Mouse (Mus musculus) right cerebral cortex, postnatal 14 days (tissue): ENCODE data around the gene Rnf126.

Experiments used
- DNase-seq: peaks from one replicate; pipeline ENCODE4 v3.0.0; 2022

Gene Rnf126

DNA sequence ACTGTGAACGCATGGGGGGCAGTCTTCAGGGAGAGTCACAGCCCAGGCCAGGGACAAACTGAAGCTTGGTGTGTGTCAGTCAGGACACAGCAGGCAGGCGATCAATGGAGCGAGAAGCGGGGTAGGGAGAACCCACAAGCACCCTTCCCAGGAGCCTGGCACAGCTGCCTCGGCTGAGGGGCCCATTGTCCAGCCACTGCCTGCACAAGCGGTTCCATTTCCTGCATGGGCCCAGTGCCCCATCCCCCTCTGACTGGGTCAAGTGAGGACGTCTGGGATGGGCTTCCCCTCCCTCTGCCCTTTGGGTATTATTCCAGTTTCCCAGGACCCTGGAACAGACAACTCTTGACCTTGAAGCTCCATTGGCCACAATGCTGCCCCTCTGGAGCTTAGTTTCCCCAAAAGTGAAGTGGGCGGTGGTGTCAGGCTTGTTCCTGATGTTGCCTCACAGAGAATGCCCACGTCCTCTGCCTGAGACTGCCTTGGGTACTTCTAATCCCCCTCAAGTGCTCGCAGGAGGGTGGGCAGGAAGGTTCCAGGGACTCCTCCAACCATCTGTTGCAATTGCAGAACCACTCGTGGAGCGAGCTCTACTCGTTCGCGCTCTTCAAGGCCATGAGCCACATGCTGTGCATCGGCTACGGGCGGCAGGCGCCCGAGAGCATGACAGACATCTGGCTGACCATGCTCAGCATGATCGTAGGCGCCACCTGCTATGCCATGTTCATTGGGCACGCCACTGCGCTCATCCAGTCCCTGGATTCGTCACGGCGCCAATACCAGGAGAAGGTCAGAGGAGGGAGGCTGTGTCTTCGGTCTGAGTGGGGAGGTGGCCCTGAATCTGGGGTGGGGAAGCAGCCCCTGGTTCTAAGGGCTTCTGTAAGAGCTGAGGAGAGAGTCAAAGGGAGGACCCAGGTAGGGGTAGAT, 38.2 kb downstream of the Rnf126 start:
- no peak for DNase-seq

DNA sequence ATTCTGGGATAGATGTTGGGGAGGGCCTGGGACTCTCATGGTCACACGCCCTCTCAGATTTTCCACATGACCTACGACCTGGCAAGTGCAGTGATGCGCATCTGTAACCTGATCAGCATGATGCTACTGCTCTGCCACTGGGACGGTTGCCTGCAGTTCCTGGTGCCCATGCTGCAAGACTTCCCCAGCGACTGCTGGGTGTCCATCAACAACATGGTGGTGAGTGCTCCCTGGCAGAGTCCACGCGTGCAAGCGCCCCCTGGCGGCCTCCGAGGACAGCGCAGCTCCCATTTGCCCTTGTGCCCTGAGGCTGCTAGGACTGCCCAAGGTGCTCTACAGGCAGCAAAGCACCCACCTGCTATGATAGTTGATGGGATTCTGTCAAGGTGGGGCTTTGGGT, 40.7 kb downstream of the Rnf126 start:
- DNase-seq, result peak; percentile 49

DNA sequence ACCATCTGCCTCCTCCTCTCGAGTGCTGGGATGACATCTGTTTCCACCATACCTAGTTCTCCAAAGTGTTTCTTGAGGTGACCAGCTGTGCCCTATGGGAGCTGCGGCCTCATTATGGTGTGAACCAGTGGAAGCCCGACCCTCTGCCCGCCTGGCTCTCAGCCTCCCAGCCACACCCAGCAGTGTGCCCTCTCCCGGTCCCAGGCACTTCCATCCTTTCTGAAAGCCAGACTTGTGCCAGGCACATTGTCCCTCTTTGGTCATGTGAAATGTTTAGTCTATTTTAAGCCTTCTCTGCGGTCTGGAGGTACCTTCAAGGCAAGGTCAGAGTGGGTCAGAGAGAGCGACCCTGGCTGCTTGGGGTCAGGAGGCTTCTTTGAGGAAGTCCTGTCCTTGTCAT, 43.1 kb downstream of the Rnf126 start:
- no peak for DNase-seq

DNA sequence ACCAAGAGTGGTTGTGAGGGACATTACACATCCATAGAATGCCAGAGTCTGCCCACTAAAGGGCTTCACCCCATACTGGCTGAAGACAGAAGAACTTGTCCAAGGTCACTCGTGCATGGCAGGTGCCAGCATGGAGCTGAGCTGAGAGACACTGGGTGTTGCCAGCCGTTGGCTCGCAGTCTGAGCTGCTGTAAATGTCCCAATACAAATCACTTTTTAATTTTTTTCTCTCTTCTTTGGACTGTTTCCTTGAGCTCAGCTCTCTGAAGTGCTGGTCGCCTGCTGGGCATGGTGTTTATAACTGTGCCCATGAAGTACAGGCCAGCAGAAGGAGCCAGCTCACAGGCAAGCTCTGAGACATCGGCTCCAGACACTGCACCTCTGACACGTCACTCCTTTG, 43.7 kb downstream of the Rnf126 start:
- DNase-seq, result no peak

DNA sequence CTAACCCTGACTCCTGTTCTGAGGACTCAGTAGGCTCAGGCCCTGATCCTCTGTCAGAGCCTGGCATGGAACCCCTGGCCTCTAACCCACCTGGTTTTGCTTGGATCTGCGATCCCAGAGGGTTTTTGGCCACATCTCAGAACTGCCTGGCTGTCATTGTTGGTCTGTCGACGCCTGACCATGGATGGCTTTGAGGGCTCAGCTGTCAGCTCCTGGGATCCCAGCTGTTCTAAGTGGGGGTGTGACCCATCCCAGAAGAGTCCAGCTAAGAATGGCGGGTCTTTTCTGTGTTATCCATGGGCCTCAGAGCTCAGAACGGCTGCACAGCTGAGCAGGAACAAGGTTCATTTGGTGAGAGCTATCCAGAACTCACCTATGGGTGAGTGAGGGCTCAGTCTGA, 45.7 kb downstream of the Rnf126 start:
- no peak for DNase-seq

DNA sequence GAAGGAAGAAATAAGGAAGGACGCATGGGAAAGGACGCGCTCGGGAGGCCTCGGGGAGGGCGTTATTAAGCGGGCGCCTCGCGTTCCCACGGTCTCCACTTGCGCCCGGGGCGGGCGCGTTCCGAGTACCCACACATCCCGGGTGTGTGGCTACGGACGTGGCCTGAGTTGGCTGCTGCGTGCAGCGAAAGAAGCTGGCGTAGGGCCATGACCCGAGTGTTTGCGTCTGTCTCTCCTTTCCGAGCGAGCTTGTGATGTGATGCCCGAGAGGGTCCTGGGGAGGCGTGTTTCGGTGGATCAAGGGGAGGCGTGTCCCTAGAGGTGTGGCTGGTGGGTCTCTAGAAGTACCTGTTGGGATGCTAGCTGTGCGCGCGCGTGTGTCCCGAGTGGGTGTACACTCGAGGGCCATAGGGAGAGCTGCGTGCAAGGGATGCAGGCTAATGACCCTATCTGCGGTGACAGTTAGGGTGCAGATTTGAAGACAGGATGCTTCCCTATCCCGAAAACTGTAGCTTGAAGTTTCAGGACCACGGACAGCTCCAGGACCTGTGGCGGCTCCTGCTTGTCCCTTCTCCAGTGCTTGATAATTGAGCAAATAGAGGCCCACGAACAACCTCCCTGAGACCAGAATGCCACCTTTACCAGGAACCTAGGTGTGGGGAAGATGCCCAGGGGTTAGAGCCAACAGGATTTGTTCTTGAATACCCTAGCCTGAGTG, 49.0 kb downstream of the Rnf126 start:
- no peak for DNase-seq

DNA sequence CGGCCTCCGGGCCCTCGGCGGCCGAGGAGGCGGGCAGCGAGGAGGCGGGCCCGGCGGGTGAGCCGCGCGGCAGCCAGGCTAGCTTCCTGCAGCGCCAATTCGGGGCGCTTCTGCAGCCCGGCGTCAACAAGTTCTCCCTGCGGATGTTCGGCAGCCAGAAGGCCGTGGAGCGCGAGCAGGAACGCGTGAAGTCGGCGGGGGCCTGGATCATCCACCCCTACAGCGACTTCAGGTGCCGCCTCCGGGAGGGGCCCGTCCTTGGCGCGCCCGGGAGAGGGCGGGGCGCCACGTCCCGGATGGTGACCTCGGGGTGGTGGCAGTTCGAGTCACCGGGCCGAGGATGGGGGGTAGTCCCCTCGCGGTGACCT, 49.8 kb downstream of the Rnf126 start:
- DNase-seq, result peak; percentile 54

DNA sequence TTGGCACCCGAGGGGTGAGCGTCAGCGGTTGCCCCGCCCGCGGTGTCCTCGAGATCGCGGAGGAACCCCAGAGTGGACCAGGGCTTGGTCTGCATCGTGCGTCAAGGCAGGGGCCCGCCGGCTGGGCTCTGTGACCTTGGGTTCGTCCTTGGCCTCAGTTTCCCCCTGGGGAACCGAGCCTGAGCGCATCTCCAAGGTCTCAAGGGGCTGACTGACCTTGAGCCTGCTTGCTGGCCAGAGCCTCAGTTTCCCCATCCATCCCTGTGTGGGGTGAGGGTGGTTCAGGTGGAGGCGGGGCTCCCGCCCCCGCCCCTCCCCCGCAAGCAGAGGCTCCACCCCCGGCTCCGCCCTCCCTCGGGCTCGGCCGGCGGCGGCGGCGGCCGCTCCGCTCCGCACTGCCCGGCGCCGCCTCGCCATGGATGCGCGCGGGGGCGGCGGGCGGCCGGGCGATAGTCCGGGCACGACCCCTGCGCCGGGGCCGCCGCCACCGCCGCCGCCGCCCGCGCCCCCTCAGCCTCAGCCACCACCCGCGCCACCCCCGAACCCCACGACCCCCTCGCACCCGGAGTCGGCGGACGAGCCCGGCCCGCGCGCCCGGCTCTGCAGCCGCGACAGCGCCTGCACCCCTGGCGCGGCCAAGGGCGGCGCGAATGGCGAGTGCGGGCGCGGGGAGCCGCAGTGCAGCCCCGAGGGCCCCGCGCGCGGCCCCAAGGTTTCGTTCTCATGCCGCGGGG, 50.3 kb downstream of the Rnf126 start, which contains the start of gene Hcn2:
Hcn2 (plus strand) TSS at position 381 of the 734 bp plus-strand sequence.
- no peak for DNase-seq

DNA sequence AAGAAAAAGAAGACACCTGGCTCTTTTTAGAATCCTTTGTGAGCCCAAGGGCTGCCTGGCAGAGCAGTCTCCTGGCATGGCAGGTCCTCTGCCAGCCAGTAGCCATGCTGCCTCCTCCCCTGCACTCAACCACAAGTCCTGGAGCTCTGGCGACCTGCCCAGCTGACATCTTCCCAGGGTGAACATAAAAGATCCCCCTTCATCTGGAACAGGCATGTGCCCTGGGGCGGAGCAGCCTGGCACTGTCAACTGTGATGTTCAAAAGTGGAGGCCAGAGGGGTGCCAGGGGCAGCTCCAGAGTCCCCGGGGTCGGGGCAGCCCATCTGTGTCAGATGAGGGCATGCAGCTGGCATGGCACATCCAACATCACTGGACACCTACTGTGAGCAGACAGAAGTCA, 51.8 kb downstream of the Rnf126 start:
- no peak for DNase-seq

DNA sequence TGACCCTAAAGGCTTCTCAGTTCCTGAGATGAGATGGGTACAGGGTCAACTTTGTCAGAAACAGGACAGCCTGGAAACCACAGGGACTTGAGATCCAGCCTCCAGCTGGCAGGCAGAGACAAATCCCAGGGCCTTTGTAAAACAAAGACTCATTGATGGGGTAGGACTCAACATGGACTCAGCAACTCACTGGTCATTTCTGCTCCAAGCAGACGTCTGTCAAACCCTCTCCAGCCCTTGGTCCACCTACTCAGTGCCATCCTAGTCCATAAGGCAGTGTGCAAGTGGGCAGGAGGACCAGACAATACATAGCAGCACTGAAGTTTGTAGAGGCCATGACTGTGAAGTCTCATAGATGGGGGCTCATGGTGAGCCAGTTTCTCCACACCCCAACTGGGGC, 53.6 kb downstream of the Rnf126 start:
- no peak for DNase-seq

DNA sequence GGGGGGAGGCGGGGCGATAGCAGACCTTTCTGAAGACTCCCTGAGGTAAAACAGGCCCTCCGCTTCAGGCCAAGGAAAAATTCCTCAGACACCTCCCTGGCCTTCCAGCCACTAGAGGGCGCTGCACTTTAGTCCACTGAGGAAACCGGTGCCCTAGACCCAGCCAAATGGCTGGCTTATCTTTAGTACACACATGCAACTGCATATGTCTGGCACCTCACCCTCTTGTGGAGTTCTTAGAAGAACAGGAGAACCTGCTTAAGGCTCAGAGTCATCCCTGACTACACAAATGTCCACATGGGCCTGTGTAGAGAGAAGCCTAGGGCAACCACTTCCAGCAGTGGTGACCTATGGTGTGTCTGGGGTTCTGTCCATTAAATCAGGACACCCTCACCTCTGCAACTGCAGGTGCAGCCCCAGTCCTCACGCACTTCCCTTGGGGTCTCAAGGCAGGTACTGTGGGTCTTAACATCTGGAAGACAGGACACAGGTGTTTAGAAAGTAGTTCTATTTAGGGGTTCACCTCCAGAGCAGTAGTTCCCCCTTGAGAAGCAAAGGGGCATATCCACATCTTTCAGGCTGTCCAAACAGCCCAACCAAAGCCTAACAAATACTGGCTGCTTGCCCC, 54.1 kb downstream of the Rnf126 start:
- peak; percentile 92 for DNase-seq

DNA sequence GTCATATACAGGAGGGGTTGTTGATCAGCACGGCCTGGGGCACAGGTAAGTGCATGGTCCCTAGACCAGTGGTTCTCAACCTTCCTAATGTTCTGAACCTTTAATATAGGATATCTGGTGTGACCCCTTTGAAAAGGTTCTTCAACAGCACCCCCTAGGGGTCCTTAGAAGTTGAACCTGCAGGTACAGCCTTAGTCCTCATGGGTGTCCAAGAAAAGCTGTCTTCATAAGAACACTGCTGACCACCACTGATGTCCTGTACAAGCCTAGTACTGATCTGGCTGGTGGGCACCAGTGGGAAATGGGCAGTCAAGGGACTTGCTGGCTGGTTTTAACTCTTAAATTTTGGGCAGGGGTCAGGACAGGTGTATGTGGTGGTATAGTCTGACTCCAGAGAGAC, 54.7 kb downstream of the Rnf126 start:
- no peak for DNase-seq

DNA sequence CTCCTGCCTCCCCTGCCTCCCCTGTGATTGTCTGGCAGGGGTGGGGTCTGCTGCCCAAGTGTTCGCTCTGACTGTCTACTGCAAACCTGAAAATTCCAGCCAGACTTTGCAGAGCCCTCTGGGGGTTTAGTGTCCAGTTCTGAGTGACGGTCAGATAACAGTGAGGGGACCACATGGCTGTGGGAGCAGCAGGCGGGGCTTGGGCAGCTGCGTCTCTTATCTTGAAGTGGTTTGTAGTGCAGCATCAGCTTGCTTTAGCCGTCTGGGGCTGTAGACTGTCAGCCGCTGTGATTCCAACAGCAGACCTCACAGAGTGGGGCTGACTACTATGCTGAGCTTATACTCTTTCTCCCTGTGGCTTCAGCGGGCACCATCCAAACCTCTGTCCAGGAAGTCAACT, 57.4 kb downstream of the Rnf126 start:
- DNase-seq, result no peak

DNA sequence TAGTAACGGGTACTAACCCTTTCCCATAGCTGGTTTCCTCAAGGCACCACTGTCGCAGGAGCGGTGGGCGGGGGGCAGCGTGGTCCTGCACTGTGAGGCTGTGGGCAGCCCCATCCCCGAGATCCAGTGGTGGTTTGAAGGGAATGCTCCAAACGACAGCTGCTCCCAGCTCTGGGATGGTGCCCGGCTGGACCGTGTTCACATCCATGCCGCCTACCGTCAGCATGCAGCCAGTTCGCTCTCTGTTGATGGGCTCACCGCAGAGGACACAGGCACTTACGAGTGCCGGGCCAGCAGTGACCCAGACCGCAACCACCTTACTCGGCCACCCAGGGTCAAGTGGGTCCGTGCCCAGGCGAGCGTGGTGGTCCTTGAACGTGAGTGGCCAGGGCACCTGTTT, 58.1 kb downstream of the Rnf126 start:
- DNase-seq, result peak; percentile 17
